Mouse (Mus musculus) stomach, postnatal 0 days (tissue): ENCODE results near the gene Senp1.

Experiments used
- CTCF ChIP-seq: IDR thresholded peaks from 2 replicates; pipeline ENCODE4 v1.5.1; 2016; ENCODE audit warnings: antibody characterized with exemption, low read depth, mild to moderate bottlenecking, moderate library complexity
- EP300 ChIP-seq: optimal IDR thresholded peaks from 2 replicates; pipeline ENCODE3; 2016; ENCODE audit warnings: antibody characterized with exemption

DNA sequence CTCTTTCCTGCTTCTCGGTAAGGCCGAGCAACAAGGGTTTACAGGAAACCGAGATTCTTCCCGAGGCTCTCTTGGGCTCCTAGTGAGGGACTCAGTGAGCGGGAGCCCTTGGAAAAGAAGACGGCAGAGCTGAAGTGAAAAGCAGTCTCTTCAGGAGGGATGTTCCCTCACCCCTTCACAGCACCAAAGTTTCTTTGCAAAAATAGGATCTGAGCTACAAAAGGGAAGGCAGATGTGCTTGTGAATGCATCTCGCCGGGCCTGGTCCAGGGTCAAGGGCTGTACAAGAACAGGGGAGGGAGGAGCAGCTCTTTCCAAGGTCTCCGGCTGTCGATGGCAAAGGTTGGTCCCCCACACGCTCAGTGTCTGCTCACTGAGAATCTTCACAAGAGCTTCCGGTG, 51.0 kb downstream of the Senp1 start:
- TF ChIP-seq CTCF (no peak), EP300 (no peak)
